Mouse (Mus musculus): Measurements from ENCODE around the gene Crebrf.

DNA sequence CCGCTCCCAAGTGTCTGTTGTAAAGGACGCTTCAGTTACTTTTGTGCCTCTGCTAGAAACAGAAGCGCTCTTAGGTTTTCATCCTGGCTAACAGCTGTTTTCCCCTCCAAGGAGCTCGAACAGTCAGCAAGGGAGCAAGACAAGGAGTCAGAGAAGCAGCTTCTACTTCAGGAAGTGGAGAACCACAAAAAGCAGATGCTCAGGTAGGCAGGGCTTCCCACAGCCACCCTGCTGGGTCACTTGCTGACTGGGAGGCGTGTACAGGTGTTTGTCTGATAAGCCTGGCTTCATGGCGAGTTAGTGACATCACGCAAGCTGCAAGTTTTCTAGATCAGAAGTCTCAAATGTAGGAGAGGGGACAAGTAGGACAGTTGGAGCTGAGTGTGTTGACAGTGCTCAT, 71.1 kb downstream of the Crebrf start:
- no peak for TF ChIP-seq CTCF (IDR thresholded peaks at IDR 0.05; ENCODE audit: extremely low read depth, insufficient read depth, low read length)
- TF ChIP-seq POLR2A (IDR thresholded peaks at IDR 0.05; ENCODE audit: extremely low read depth, insufficient read depth, low read length), result no peak
